Mouse (Mus musculus) layer of hippocampus, postnatal 25 days (tissue): ENCODE measurements around the gene Tex30. TPM values are rescaled to one million over a fixed set of nuclear protein-coding genes. Genes with fewer than 3 reads are reported as not detected.
A peak's percentile ranks its signal among the peaks of the same experiment; 100 is the strongest.
"Not testable (repeated sequence)": the region's sequence is repeated elsewhere in the genome, so short reads cannot be mapped to it uniquely, and the experiment has no call there.

Experiments
- DNase-seq, 2 experiments: peaks; one replicate each; pipeline ENCODE4 v3.0.0; 2022; ENCODE audit warnings: mixed read lengths in 2 of 2, low spot score in 1 of 2; ENCODE audit errors: extremely low spot score in 1 of 2
- total RNA-seq, 2 experiments: library from RNA; stranded (reverse); gene quantifications; 2 replicates each; pipeline ENCODE4 v1.2.3; 2021

Tex30 gene
- total RNA-seq, 2 experiments from 2014 or later, result 7.3 to 9.9 TPM

DNA sequence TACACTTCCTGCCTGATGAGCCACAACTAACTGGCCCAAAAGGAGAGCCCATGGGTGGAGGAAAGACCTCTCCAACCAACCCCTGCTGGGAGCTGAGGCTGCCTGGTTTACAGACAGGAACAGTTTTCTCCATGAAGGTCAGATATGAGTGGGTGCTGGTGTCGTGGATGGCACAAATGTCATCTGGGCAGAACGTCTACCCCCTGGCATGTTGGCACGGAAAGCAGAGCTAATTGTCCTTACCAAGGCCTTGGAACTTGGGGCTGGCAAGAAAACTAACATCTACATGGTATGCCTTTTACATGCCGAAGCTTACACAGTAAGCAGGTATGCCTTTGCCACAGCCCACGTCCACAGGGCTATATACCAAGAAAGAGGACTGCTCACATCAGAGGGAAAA is 56.6 kb downstream of the Tex30 start:
- DNase-seq, result not testable (repeated sequence)

DNA sequence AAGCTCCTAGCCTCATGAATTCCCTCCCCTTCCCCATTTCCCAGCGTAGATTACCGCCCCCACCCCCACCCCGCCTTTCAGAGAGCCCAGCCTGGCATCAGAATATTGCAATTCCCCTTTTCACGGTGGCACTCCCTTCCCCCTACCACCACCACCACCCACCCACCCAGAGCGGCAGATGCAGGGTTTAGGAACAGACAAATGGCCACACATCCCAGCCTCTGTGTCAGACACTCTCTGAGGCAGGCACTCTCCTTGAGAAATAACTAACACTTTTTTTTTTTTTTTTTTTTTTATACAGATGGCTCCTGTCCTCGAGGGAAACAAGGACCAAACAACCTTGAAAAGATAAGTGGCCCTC is 59.7 kb downstream of the Tex30 start:
- DNase-seq, result no peak

DNA sequence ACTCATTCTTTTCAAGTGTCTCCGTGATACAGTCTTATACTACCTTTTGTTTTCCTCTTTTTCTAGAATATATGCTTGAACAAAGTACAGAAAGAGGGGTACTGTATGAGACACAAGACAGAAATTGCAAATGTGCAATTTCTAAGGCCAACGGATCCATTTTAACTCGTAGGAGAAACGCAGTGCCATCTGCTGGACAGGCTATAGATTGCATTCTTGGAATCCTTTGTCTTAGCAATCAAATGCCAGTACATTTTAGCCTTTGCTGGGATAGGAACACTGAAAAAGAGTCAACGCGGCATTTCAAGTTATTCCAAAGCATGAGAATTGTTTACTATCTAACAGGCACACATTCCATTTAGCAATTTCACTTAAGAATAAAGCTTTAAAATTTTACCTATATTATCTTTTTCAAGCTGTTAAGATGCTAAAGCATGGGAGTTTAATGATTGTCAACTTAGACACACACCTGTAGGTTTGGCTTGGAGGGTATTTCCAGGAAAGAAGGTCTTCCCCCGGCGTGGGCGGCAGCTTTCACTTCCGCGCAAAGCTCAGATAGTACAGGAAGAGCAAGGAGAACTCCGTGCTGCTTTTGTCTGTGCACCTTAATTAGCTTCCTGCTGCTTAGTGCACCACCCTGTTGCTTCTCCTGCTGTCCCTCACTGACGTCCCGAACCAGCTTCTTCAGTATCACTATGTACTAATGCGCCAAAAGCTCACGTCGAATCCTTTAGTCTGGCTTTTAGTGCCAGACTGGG is 60.3 kb downstream of the Tex30 start:
- DNase-seq, result peak in 1 of 2 experiments; percentile 66

Other genes starting within 250 kb of the Tex30 start
- gene Tpp2, start 168.8 kb downstream of the Tex30 start, total RNA-seq, result 10 to 100 TPM; 49.7 to 52.4 TPM
- gene Mettl21c, start 82.4 kb downstream of the Tex30 start, total RNA-seq, result under 1 TPM in 1 of 2 experiments, not detected in 1; 0.22 TPM
- not detected for gene Gm8251, start 40.5 kb downstream of the Tex30 start, total RNA-seq
- gene Kdelc1, start 16.4 kb upstream of the Tex30 start, total RNA-seq, result 1 to 10 TPM; 9.9 to 10.0 TPM
- 10 to 100 TPM; 34.1 to 40.1 TPM for gene Bivm, start 16.5 kb upstream of the Tex30 start, total RNA-seq
- gene Ercc5, start 45.3 kb upstream of the Tex30 start, total RNA-seq, result 10 to 100 TPM; 19.6 to 20.7 TPM
- not detected for gene Mettl21e, start 116.5 kb upstream of the Tex30 start, total RNA-seq